Mouse (Mus musculus) myocyte (in vitro differentiated cells): ENCODE measurements around the gene Sqor.

Source experiments
- CEBPB ChIP-seq: IDR thresholded peaks from 2 replicates; pipeline ENCODE4 v1.6.1; 2011; ENCODE audit warnings: mild to moderate bottlenecking, moderate library complexity; ENCODE audit not compliant: poor library complexity, insufficient read depth, severe bottlenecking
- POLR2A ChIP-seq: IDR thresholded peaks from one replicate; pipeline ENCODE4 v1.6.1; 2011; ENCODE audit warnings: low read depth, mild to moderate bottlenecking, control low read depth, moderate library complexity; ENCODE audit not compliant: insufficient read length
- USF1 ChIP-seq: IDR thresholded peaks from one replicate; pipeline ENCODE4 v1.6.1; 2011; ENCODE audit warnings: low read depth, mild to moderate bottlenecking, control low read depth, moderate library complexity

DNA sequence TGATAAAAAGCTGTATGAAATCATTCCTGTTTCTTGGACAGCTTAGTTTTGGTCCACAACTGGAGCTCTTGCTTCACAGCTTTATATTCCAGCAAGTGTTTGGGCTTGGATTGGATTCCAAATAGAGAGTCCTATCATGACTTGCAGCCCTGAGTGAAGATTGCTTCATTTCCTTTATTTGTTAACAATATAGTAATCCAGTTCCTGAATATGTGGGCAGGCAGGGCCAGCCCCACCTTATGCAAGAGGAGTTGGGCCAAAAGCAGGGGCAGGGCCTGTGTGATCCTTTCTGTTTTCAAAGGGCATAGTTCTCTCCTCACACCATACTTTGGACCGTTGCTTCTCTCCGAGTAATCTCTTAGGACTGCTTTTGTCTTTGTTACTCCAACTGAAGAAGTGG lies 6.0 kb downstream of the Sqor start:
- no peak for TF ChIP-seq USF1
- TF ChIP-seq POLR2A: no peak
- no peak for TF ChIP-seq CEBPB
